Comparison of ENCODE assay signal across 9 mouse cellular contexts in genomic region chr7:45475291-45475969, GRCm38 (mm10). TPM values are rescaled to one million over a fixed set of nuclear protein-coding genes. Genes with fewer than 3 reads are reported as not detected.
A peak's percentile ranks its signal among the peaks of the same experiment; 100 is the strongest.
DNase-seq lines count a peak whose midpoint lies in the region; ATAC-seq and TF ChIP-seq lines count a peak whose summit lies in the region.
"Had no signal": no experiment of that assay in that cellular context is flagged by ENCODE, and none has a peak within 500 bp of the region (broad histone marks: within the 10 kb centered on the region; RNA-seq: fewer than 3 reads in every experiment).

No protein-coding gene starts in this region.

- H3K27ac ChIP-seq in layer of hippocampus, adult 2 months = peak overlapping the region; percentile 54
- no peak overlapping the region for H3K27ac ChIP-seq in embryonic facial prominence, embryonic 13.5 days
- H3K27ac ChIP-seq in kidney, embryonic 15.5 days = no peak overlapping the region
- no peak overlapping the region for H3K27ac ChIP-seq in midbrain, embryonic 13.5 days

- no peaks in the 10 kb centered on the region for H3K36me3 ChIP-seq in embryonic facial prominence, embryonic 13.5 days
- no peaks in the 10 kb centered on the region for H3K36me3 ChIP-seq in kidney, embryonic 15.5 days
- no peaks in the 10 kb centered on the region for H3K36me3 ChIP-seq in midbrain, embryonic 13.5 days

- no peak for TF ChIP-seq CTCF in layer of hippocampus, adult 2 months (conservative IDR thresholded peaks at IDR 0.05)

- peak overlapping the region; percentile 53 for H3K4me3 ChIP-seq in layer of hippocampus, adult 2 months
- H3K4me3 ChIP-seq in embryonic facial prominence, embryonic 13.5 days = peak overlapping the region; percentile 30
- H3K4me3 ChIP-seq in kidney, embryonic 15.5 days (replicated peaks) = peak overlapping the region; percentile 30; the same call in 1 of the 2 replicates
- H3K4me3 ChIP-seq in midbrain, embryonic 13.5 days (replicated peaks) = no peak overlapping the region

- peak overlapping the region; percentile 60 for H3K9ac ChIP-seq in embryonic facial prominence, embryonic 13.5 days
- H3K9ac ChIP-seq in kidney, embryonic 15.5 days = peak overlapping the region; percentile 26; the same call in 1 of the 2 replicates
- no peak overlapping the region for H3K9ac ChIP-seq in midbrain, embryonic 13.5 days (replicated peaks)

- peak in 1 of 2 experiments; percentile 57 for DNase-seq in layer of hippocampus, adult 2 months (ENCODE audit: low spot score in 2 of 2)
- DNase-seq in layer of hippocampus, postnatal 14 days (ENCODE audit: low spot score in 2 of 2) = no peak
- no peak for DNase-seq in left cerebral cortex, adult 18-20 months (ENCODE audit: low spot score in 2 of 2)
- DNase-seq in spleen, adult 12 weeks (ENCODE audit: low spot score) = no peak
- no peak for DNase-seq in left cerebral cortex, adult 8-10 months (ENCODE audit: low spot score in 2 of 2)

- 64% methylated on average over 16 of the region's 16 CpGs for WGBS in embryonic facial prominence, embryonic 13.5 days
- 67% methylated on average over 16 of the region's 16 CpGs for WGBS in kidney, embryonic 15.5 days
- WGBS in midbrain, embryonic 13.5 days = 72% methylated on average over 16 of the region's 16 CpGs

- H3K4me1 ChIP-seq in embryonic facial prominence, embryonic 13.5 days = 0 out of 2 replicates have a peak, but pooled peaks cover 3% of the 10 kb centered on the region
- 0 out of 2 replicates have a peak, but pooled peaks cover 4% of the 10 kb centered on the region for H3K4me1 ChIP-seq in kidney, embryonic 15.5 days
- no peaks in the 10 kb centered on the region for H3K4me1 ChIP-seq in midbrain, embryonic 13.5 days (replicated peaks)

- H3K27me3 ChIP-seq in embryonic facial prominence, embryonic 13.5 days = no peaks in the 10 kb centered on the region
- no peaks in the 10 kb centered on the region for H3K27me3 ChIP-seq in kidney, embryonic 15.5 days
- H3K27me3 ChIP-seq in midbrain, embryonic 13.5 days = no peaks in the 10 kb centered on the region

- peak overlapping the region; percentile 53 for H3K4me2 ChIP-seq in embryonic facial prominence, embryonic 13.5 days
- peak overlapping the region; percentile 52 for H3K4me2 ChIP-seq in kidney, embryonic 15.5 days
- peak overlapping the region; percentile 21; the same call in 1 of the 2 replicates for H3K4me2 ChIP-seq in midbrain, embryonic 13.5 days (replicated peaks)

- no peak for ATAC-seq in embryonic facial prominence, embryonic 13.5 days (ENCODE audit: insufficient number of reproducible peaks, insufficient read depth, low FRiP score, low TSS enrichment, low read depth)
- ATAC-seq in kidney, embryonic 15.5 days (replicated peaks; ENCODE audit: low FRiP score) = peak; percentile 37; the same call in 1 of the 2 replicates
- ATAC-seq in midbrain, embryonic 13.5 days = 0 out of 2 replicates have a peak, but pooled peaks have one; percentile 43

- H3K9me3 ChIP-seq in embryonic facial prominence, embryonic 13.5 days = no peaks in the 10 kb centered on the region
- no peaks in the 10 kb centered on the region for H3K9me3 ChIP-seq in kidney, embryonic 15.5 days (replicated peaks)
- H3K9me3 ChIP-seq in midbrain, embryonic 13.5 days = no peaks in the 10 kb centered on the region

RNA-seq across cellular contexts. Expression of gene Tulp2, which starts 6.2 kb away (rescaled TPM):
- total RNA-seq in layer of hippocampus, adult 2 months (2021) = not detected
- total RNA-seq in layer of hippocampus, postnatal 14 days (2021) = not detected
- 0.59 and 1.2 TPM in 2 replicates for polyA plus RNA-seq in embryonic facial prominence, embryonic 13.5 days (2015; fragmentation: Nextera tagmentation; extraction: Ambion mirVana)
- polyA plus RNA-seq in kidney, embryonic 15.5 days (2015; fragmentation: Nextera tagmentation; extraction: Ambion mirVana) = 1.0 and 1.1 TPM in 2 replicates
- 0.22 TPM in 1 of 2 replicates, not detected in the other for polyA plus RNA-seq in midbrain, embryonic 13.5 days (2015; fragmentation: Nextera tagmentation; extraction: Ambion mirVana)
- total RNA-seq in left cerebral cortex, adult 18-20 months (2021) = under 1 TPM in 1 of 2 experiments, not detected in 1; 0.21 TPM
- not detected for total RNA-seq in left cerebral cortex, adult 8-10 months (2022)
- total RNA-seq: common myeloid progenitor, adult 5-6 weeks had no signal

RNA-seq across cellular contexts. Expression of gene Bax, which starts 8.7 kb away (rescaled TPM):
- 10 to 100 TPM; 73.2 to 77.6 TPM for total RNA-seq in layer of hippocampus, adult 2 months (2021)
- total RNA-seq in layer of hippocampus, postnatal 14 days (2021) = 10 to 100 TPM; 90.2 to 90.6 TPM
- 154 and 190 TPM in 2 replicates for polyA plus RNA-seq in embryonic facial prominence, embryonic 13.5 days (2015; fragmentation: Nextera tagmentation; extraction: Ambion mirVana)
- polyA plus RNA-seq in kidney, embryonic 15.5 days (2015; fragmentation: Nextera tagmentation; extraction: Ambion mirVana) = 184 and 195 TPM in 2 replicates
- 259 and 265 TPM in 2 replicates for polyA plus RNA-seq in midbrain, embryonic 13.5 days (2015; fragmentation: Nextera tagmentation; extraction: Ambion mirVana)
- 10 to 100 TPM; 55.2 to 59.3 TPM for total RNA-seq in left cerebral cortex, adult 18-20 months (2021)
- total RNA-seq in left cerebral cortex, adult 8-10 months (2022) = 10 to 100 TPM; 57.8 to 78.7 (median 67.0) TPM

RNA-seq across cellular contexts. Expression of gene Gm45808, which starts 11.2 kb away (rescaled TPM):
- total RNA-seq in layer of hippocampus, adult 2 months (2021) = 1 to 10 TPM; 2.1 to 3.1 TPM
- total RNA-seq in layer of hippocampus, postnatal 14 days (2021) = under 1 TPM; 0.57 to 0.62 TPM
- polyA plus RNA-seq in embryonic facial prominence, embryonic 13.5 days (2015; fragmentation: Nextera tagmentation; extraction: Ambion mirVana) = not detected in 2 replicates
- polyA plus RNA-seq in kidney, embryonic 15.5 days (2015; fragmentation: Nextera tagmentation; extraction: Ambion mirVana) = not detected in 2 replicates
- polyA plus RNA-seq in midbrain, embryonic 13.5 days (2015; fragmentation: Nextera tagmentation; extraction: Ambion mirVana) = not detected in 2 replicates
- total RNA-seq in left cerebral cortex, adult 18-20 months (2021) = 1 to 10 TPM; 2.5 to 3.8 TPM
- 1 to 10 TPM in 3 of 4 experiments, not detected in 1; 1.9 to 3.2 (median 2.9) TPM for total RNA-seq in left cerebral cortex, adult 8-10 months (2022)
- total RNA-seq: common myeloid progenitor, adult 5-6 weeks had no signal

RNA-seq across cellular contexts. Expression of gene Dhdh, which starts 13.2 kb away (rescaled TPM):
- 1 to 10 TPM; 4.3 to 4.4 TPM for total RNA-seq in layer of hippocampus, adult 2 months (2021)
- 1 to 10 TPM; 2.8 TPM for total RNA-seq in layer of hippocampus, postnatal 14 days (2021)
- polyA plus RNA-seq in embryonic facial prominence, embryonic 13.5 days (2015; fragmentation: Nextera tagmentation; extraction: Ambion mirVana) = 4.5 TPM in 2 replicates
- 3.3 and 3.5 TPM in 2 replicates for polyA plus RNA-seq in kidney, embryonic 15.5 days (2015; fragmentation: Nextera tagmentation; extraction: Ambion mirVana)
- polyA plus RNA-seq in midbrain, embryonic 13.5 days (2015; fragmentation: Nextera tagmentation; extraction: Ambion mirVana) = 3.3 and 3.6 TPM in 2 replicates
- 1 to 10 TPM; 3.9 to 4.7 TPM for total RNA-seq in left cerebral cortex, adult 18-20 months (2021)
- total RNA-seq in left cerebral cortex, adult 8-10 months (2022) = 1 to 10 TPM; 5.9 to 7.0 (median 6.3) TPM

RNA-seq across cellular contexts. Expression of gene Ftl1, which starts 15.7 kb away (rescaled TPM):
- total RNA-seq in layer of hippocampus, adult 2 months (2021) = 100 to 1,000 TPM; 186 to 204 TPM
- total RNA-seq in layer of hippocampus, postnatal 14 days (2021) = 100 to 1,000 TPM; 300 to 331 TPM
- polyA plus RNA-seq in embryonic facial prominence, embryonic 13.5 days (2015; fragmentation: Nextera tagmentation; extraction: Ambion mirVana) = 5,253 and 5,612 TPM in 2 replicates
- 4,509 and 4,690 TPM in 2 replicates for polyA plus RNA-seq in kidney, embryonic 15.5 days (2015; fragmentation: Nextera tagmentation; extraction: Ambion mirVana)
- 6,845 and 7,096 TPM in 2 replicates for polyA plus RNA-seq in midbrain, embryonic 13.5 days (2015; fragmentation: Nextera tagmentation; extraction: Ambion mirVana)
- 100 to 1,000 TPM; 218 to 238 TPM for total RNA-seq in left cerebral cortex, adult 18-20 months (2021)
- 100 to 1,000 TPM; 206 to 283 (median 229) TPM for total RNA-seq in left cerebral cortex, adult 8-10 months (2022)
